Mouse (Mus musculus): ENCODE measurements at regions not wholly inside any gene's neighbourhood (a gene's known extent, or its start where the extent isn't known, plus 50 kb on each side); places are given as distances from the start of the nearest gene placed in this dataset.

- TF ChIP-seq USF1 (IDR thresholded peaks at IDR 0.05; ENCODE audit: low read depth) (no peak), POLR2A (IDR thresholded peaks at IDR 0.05; ENCODE audit: insufficient read length, low read depth) (no peak)
Observed at GRCm38 (mm10) chr10:55416769-55417168, 689.9 kb upstream of the Msl3l2 start.

Data from myocyte (in vitro differentiated cells).